Mouse (Mus musculus) WW6 (cell line): ENCODE data around the gene Mlx.

Experiments used
- DNase-seq: peaks from one replicate; pipeline ENCODE4 v3.0.0-alpha.2; 2013; ENCODE audit warnings: low read depth, low spot score

Gene Mlx

DNA sequence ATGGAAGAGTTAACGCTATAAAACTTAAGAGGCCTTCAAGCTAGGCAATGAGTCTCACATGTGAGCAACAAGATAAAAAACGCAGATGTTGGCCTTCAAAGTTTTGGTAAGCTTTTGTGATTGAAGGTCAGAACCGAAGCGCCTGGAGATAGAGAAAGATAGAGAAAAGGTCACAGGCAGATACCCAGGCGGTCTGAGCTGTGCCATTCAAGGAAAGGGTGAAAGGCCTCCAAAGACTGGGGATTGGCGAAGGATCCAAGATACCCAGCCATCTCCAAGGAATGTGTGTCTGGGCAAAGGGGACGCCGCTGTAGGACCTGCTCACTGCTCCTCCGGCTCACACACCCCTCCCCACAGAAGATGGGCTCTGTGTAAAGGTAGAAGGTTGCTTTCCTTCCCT is 22.1 kb upstream of the Mlx start:
- DNase-seq = no peak

DNA sequence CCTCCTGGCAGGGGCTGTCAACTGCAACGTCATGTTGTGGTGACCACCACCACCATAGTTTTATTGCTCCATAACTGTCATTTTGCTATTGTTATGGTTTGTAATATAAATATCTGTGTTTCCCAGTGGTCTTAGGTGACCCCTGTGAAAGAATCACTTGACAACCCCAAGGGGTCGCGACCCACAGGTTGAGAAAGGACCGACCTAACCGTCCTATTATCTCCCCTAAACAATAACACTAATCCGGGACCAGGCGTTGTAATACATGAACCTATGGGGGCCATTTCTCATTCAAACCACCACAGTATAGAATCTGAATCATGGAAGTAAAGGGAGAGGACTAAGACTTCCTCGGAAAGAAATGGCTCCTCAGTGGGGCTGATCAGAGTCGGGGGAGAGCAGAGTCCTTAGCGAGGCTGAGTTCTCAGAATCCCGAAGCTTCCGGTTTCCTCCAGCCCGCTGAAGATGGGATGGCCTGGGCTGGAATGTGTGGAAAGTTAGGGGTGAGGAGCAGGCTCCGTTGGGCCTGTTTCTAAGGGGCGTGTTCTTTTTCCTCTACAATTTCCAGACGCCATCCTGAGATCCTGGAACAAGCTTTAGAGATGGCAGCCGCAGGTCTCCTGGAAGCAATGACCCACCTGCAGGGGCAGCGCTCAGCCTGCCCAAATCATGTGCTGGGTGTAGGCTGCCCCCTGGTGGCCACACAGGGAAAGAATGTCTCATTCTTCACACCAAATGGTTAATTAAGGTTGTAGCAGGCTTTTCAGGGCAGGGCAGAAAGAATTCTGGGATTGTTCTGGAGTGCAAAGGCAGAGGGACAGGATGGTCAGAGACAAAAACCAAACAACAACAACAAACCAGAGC is 20.3 kb upstream of the Mlx start:
- peak; percentile 81 for DNase-seq

DNA sequence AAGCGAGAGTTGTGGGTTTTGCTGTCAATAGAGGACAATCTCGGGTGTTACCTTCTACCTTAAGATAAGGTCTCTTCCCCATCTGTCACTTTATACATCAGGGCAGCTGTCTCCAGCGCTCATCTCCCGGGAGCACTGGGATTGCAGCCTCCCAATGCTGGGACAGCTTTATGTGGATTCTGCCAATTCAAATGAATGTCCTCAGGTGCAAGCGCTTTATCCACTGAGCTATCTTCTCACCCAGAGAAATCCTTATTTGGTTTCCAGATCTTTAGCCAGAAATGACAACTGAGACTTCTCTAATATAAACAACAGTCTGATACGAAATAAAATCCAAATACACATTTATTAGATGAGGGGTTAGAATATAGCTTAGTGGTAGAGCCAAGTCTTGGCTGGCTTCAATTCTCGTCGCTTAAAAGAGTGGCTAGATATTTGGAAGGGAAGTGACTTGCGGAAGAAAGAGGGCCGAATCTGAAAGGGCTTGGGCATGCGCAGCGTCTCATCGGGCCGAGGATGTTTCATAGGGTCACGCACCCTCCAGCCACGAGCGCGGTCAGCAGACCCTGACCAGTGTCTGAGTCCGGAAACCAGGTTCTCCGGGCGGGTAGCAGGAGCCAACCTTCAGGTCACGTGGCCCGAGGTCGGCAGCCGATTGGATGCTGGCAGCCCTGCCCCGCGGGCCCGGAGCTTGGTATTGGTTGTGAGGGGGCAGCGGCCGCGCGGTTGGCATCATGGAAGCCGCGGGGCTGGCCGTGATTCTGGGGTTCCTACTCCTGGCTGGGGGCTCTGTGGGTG is 17.5 kb upstream of the Mlx start, which contains the start of gene Naglu:
TSS of gene Naglu (plus strand) at position 622 of the 798 bp plus-strand sequence.
- peak; percentile 60 for DNase-seq

DNA sequence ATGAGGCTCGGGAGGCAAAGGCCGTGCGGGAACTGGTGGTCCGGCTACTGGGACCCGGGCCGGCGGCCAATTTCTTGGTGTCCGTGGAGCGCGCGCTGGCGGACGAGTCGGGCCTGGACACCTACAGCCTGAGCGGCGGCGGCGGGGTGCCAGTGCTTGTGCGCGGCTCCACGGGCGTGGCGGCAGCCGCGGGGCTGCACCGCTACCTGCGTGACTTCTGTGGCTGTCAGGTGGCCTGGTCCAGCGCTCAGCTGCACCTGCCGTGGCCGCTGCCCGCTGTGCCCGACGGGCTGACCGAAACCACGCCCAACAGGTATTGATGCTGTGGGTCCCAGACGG is 16.9 kb upstream of the Mlx start:
- no peak for DNase-seq

DNA sequence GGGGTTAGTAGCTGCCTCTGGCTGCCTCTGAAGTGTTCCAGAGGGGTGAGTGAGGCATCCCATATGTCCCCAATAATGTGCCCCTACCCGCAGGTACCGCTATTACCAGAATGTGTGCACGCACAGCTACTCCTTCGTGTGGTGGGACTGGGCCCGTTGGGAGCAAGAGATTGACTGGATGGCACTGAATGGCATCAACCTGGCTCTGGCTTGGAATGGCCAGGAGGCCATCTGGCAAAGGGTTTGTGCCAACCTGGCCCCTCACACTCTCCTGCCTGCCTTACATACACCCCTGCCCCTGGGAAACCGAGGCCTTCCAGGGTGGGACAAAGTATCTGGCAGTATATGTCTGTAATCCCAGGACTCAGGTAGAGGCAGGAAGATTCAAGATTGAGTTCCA is 16.1 kb upstream of the Mlx start:
- DNase-seq = no peak

DNA sequence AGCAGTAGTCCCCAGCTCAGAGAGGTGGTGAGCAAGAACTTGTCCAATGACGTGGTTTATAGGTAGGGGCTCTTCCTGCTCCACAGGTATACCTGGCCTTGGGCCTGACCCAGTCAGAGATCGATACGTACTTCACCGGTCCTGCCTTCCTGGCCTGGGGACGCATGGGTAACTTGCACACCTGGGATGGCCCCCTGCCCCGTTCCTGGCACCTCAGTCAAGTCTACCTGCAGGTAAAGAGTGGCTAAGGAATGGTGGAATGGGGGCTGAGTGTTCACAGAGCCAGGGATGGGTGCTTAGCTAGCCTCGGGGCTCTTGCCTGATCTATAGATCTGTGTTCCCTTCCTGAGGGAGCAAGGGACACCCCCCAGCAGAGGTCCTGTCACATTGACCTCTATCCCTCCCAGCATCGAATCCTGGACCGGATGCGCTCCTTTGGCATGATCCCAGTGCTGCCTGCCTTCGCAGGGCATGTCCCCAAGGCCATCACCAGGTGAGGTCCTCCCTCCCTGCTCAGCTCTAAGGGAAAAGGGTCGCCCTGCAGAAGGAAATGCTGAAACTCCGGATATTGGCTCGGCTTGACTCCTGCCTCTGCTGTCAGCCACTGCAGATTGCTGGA is 15.2 kb upstream of the Mlx start:
- no peak for DNase-seq

DNA sequence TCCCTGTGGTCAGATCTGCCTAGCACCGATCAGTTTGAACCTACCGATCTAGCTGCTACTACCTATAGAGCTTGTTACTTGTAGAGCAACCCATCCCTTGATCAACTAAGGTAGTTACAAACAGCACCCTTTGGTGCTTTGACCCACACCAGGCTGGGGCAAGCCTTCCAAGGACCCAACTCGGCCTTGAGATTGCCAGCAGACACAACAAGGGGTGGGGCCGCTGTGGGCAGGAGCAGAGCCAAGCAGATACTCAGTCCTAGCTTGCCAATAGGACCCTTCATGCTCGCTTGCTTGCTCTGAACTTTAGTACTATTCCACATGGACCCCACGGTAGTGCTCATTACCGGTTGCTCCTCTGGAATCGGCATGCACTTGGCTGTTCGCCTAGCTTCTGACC is 9.0 kb upstream of the Mlx start, which contains the start of gene Hsd17b1:
TSS of gene Hsd17b1 (plus strand) at position 291 of the 400 bp plus-strand sequence.
- no peak for DNase-seq

DNA sequence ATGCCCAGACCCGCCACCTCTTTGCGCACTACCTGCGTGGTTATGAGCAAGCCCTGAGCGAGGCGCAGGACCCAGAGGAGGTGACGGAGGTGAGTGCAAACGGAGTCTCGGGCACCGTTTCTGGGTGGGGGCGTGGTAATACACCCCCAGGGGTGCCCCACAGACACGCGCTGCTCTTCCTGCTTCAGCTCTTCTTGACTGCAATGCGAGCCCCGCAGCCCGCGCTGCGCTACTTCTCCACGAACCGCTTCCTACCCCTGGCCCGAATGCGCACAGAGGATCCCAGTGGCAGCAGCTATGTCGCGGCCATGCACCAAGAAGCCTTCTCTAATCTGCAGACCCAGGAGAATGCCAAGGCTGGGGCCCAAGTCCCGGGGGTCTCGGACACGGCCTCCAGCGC is 7.3 kb upstream of the Mlx start:
- no peak for DNase-seq

DNA sequence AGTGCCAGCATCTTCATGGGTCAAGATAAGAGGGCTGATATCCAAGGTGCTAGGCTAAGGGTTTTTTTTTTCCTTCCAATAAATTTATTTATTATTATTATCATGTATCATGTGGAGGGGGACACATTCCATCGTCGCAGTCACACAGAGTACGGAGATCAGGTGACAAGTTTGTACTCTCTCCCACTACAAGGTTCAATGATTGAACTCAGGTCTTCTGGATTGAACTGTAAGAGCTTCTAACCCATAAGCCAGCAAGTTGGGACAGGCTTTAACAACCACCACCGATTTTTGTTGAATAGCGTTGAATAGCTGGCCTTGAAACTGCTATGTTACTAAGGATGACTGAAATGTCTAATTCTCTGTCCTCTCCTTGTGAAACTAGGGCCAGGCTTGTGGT is 6.7 kb upstream of the Mlx start:
- DNase-seq = no peak

DNA sequence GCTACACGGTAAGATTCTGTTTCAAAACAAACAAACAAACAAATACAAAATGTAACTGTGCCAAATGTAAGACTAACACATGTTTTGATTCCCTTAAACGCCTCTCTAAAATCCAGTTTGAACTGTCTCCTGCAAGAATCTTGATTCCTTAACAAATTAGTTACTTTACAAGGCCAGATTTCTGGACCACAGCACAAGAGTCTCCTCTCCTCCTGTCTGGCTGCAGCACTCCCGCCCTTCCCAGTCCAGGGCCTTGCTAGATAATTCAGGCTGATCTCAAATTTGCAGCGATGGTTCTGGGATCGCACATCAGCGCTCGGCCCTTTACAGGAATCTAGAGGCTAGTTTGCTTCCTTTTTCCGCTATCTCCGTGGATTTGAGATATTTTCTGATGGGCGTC is 5.4 kb upstream of the Mlx start:
- DNase-seq = no peak

DNA sequence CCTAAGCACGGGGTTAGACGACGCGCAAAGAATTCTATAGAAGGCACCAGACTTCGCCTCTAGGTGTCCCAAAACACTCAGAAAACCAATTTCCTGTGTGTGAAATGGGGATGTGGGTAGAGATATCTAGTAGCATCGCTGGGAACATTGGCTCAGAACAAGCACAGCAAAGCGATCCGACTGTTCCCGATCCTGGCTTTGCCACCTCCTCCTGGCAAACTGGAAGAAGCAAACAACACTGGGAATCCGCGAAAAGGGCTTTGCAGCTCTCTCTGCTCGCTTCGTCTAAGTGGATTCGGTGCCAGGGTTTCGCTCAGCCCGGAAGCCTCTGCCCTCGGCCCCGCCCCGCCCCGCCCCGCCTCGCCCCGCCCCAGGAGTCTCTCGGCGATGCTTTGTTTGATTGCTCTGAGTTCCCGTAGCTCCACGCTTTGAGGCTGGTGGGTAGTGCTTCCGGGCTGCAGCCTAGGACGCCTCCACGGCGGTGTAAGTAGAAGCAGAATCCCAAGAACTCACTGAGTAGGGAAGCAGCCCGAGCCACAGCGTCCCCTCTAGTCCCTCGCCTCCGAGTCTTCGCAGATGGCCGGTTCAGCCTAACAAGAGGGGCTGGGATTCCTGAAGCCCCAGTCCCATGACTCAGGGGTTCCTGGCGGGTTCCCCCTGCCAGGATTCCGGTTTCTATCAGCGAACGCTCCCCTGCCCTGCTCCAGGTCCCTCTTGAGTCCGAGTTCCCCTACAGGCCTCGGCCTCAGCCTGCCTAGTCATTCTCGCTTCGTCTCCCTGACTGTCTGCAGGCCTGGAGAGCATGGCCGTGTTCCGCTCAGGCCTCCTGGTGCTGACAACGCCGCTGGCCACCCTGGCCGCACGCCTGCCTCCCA is 4.6 kb upstream of the Mlx start, which contains the start of gene Coasy:
TSS of gene Coasy (plus strand) at position 358 of the 875 bp plus-strand sequence.
- DNase-seq = peak; percentile 80

DNA sequence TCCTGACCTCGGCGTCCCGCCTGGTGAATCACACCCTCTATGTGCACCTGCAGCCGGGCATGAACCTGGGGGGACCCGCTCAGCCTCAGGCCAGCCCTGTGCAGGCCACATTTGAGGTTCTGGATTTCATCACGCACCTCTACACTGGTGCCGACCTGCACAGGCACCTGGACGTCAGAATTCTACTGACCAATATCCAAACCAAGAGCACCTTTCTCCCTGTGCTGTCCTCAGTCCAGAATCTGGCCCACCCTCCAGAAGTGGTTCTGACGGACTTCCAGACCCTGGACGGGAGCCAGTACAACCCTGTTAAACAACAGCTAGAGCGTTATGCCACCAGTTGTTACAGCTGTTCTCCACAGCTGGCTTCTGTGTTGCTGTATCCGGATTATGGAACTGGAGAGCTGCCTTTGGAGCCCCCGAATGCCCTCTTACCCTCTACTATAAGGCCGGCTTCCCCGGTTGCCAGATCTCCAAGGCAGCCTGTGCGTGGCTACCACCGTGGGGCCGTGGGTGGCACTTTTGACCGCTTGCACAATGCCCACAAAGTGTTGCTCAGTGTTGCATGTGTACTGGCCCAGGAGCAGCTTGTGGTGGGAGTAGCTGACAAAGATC is 3.9 kb upstream of the Mlx start:
- no peak for DNase-seq

DNA sequence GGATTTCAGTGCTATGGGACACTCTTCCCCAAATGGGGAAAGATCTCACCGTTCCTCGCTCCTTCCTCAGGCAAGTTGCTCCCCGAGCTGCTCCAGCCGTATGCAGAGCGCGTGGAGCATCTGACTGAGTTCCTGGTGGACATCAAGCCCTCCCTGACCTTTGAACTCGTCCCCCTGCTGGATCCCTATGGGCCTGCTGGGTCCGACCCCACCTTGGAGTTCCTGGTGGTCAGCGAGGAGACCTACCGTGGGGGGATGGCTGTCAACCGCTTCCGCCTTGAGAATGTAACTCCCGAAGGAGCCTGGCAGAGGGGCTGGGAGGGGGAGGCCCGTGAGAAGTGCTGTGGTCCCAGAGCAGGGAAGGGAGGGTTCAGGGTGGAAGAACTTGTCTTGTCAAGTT is 2.8 kb upstream of the Mlx start:
- DNase-seq = no peak

DNA sequence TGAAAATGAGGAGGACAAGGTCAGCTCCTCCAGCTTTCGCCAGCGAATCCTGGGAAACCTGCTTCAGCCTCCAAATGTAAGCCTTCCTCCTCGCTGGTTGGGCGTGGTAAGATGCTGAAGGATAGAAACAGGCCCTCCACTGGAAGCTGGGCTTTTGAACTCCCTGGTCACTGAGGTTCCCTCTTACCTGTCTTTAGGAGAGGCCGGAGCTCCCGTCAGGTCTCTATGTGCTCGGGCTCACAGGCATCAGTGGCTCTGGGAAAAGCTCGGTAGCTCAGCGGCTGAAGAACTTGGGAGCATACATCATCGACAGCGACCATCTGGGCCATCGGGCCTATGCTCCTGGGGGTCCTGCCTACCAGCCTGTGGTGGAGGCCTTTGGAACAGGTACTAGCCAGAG is 2.3 kb upstream of the Mlx start:
- no peak for DNase-seq

DNA sequence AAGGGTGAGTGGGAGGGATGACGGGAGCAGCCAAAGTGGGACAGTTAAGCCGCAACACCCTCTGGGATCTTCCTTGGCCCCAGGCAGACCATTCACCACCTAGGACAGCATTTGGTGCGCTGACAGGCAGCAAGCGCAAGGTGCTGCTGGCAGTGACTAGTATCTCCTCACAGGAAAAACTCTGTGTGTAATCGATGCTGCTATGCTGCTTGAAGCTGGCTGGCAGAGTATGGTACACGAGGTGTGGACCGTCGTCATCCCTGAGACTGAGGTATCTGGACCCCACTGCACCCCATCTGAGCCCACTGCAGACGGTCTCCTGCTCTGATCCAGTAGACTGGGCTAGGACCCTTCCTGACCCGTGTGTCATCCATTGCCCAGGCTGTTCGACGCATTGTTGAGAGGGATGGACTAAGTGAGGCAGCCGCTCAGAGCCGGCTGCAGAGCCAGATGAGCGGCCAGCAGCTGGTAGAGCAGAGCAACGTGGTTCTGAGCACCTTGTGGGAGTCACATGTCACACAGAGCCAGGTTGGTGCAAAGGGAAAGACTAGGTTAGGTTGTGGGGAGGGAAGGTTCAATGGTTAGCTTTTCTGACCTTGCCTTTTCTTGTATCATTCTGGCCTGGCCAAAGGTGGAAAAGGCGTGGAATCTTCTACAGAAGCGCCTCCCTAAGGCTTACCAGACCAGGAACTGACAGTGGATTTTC is 1.3 kb upstream of the Mlx start:
- DNase-seq = no peak

DNA sequence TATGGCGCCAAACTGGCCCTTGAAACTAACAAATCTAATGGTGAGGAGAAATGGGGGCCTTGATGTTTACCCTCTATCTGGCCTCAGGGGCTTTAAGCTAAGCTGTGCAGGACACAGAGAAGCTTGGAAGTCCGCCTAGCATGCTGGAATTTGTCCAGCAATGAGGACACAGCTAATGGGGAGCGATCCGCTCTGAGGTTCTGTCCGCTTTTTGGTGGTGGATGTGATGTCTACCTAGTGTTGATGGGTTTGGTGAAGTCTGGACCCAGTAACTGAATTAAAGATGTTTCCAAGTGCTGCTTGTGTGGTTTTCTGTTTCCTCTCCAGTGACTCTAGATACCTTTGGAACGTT is 778 bp upstream of the Mlx start:
- no peak for DNase-seq

DNA sequence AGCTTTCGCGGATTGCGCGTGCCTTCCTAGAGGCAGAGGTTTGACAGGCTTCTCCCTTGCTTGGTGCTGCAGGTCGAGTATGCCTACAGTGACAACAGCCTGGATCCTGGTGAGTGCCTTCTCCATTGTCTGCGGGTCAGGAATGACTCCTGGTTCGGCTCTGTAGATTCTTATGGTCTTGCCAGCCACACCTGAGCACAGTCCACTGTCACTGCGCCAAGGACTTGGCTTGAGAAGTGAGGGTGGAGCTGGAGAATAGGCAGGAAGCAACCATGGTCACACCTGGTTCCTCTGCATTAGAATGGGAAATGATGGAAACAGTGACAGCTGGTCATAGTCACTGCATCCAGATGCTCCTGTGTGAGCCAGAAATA is 592 bp downstream of the Mlx start:
- DNase-seq = no peak

DNA sequence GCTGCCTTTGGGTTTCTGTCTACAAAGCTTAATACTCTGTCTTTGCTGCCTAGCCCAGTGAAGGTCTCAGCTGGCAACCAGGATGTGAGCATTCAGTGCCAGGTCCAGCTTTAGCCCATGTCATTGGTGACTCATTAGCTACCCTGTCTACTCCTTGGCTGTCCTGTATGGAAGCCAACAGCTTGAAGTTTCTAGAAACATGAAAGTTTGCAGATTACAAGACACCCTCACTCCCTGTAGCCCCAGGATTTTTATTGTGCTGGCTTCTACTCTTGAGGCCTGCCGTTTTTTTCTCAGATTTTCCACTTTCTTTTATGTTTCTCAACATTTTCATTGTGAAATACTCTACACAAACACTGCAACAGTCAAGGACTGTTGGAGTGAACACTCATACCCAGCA is 2.9 kb downstream of the Mlx start:
- DNase-seq = no peak

DNA sequence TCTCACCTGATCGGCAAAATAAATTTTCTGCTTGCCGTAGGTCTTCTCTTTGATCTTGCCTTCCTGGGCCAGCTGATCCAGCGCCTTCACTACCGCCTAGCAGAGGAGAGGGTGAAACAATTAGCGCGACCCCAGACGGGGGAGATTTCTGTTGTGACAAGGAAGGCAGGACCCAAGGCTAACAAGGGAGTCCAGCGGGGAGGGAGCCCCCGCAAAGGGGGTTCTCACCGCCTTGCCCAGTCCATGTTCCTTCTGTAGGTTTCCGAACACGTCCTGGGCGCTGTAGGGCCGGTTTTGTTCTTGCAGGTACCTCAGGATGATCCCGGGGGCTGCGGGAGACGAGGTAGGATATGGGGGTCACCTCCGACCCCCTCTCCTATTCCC is 7.8 kb downstream of the Mlx start:
- no peak for DNase-seq

DNA sequence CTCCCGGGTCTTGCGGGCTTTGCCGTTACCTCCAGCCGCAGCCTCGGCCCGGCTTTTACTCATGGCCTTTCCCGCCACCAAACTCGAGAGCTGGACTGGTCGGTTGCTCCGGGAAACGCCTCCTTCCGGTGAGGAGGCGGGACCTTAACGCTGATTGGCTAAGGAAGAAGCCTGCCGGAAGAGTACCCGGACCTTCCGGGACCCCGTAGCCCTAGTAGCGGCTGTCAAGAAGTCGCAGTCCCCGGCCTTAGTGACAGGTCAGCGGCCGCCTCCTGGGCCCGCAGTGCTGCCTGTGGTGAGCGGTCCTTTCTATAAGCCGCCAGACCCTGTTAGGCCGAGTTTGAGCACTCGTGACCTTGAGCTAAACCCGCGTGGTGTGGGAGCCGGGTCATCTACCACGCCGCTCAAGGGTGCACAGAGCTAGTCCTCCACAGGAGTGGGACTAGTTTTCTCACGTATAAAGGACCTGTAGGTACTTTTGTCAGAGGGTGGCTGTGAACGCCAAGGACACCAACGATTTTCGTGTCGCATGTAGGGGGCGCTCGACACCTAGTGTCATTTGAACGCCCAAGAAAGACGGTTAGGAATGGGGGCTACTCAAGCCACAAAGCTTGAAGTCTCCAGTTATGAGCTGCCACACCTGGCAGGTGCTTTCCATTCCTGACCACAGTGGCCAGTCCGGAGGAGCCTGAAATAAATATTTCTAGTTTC is 8.4 kb downstream of the Mlx start, which contains the start of gene Psmc3ip:
TSS of gene Psmc3ip (minus strand) at position 123 of the 711 bp plus-strand sequence.
- peak; percentile 95 for DNase-seq
